Mouse (Mus musculus): ENCODE measurements around the gene Map1lc3a.

- TF ChIP-seq EP300 (IDR thresholded peaks at IDR 0.05; ENCODE audit: insufficient read depth, low read depth, low read length) (no peak), CTCF (IDR thresholded peaks at IDR 0.05; ENCODE audit: low read depth, low read length) (no peak)
These were observed 4.0 kb downstream of the Map1lc3a start for GRCm38 (mm10) chr2:155280116-155280515.
